Mouse (Mus musculus) frontal cortex, adult 2 months (tissue): ENCODE data around the gene Stard3. TPM values are rescaled to one million over a fixed set of nuclear protein-coding genes. Genes with fewer than 3 reads are reported as not detected.

Experiments
- DNase-seq, 2 experiments: peaks; one replicate each; pipeline ENCODE4 v3.0.0; 2022; ENCODE audit warnings: low spot score in 1 of 2; ENCODE audit errors: extremely low spot score in 1 of 2
- polyA plus RNA-seq: library from polyadenylated mRNA; depleted of rRNA; stranded (reverse); fragments of >200 nt; gene quantifications from 2 replicates; pipeline ENCODE4 v1.2.3, GENCODE M21; 2012; rRNA removed

Gene Stard3
- 52.3 and 59.1 TPM in 2 replicates for polyA plus RNA-seq

DNA sequence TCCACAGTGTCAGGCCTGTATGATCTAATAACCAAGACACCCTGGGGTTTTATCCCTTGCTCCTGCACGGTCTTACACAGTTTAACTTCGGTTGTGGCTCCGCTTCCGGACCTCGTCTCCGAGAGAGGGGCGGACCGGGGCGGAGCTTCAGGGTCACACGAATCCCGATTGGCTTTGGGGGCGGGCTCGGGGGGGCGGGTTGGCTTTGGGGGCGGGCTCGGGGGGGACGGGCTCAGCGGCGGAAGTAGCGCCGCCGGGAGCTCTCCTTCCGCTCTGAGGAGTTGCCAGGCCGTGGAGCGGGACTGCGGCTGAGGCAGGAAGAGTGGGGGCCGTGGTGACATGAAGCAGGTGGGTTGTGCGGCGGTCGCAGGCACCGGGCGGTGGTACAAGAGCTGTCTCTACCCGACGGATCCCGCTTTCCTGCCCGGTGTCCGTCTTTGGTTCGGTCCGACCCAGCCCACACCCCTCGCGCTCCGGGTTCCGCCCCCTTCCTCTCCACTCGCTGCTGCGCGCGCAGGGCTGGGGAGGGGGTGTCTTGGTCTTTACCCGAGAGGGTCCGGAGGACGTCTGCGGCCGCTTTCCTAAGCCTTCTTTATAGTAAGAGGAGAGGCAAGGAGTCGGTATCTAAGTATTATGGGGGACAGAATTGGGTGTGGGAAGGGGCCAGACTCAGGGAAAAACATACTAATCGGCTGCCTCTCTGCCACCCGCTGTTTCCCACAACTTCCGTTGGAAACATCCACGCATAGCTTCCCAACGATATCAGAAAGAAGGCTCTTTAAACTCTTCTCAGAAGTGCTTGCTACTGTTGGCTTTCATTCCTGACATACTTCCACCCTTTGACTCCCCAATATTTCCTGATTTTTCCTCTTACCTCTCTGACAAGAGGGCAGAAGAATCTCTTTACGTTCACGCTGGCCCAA lies at the start of gene Stard3:
Gene Stard3 (plus strand): TSS at position 208 of the 923 bp plus-strand sequence.
- peak; percentile 46 to 85 for DNase-seq

DNA sequence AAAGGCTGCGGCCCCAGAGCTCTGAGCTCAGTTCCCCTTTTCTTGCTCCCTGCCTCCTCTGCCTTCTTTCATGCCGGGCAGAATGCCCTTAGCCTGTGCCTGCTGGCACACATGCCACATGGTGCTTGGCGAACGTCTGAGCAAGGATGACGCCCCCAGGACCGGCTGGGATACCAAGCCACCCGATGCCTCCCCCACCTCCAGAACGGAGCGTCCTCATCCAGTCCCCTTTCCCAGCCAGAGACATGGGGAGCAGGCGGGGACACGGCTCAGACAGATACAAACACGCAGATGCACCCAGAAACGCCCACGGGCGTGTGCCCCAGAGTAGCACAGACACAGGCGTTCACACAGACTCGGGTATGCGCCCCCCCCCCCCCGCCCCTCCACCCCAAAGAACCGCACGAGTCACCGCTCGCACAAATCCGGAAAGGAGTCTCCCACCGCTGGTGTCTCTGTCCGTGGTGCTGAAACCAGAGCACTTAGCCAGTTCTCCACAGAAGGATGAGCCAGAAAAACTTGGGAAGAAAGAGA lies 44.3 kb upstream of the Stard3 start:
- peak; percentile 58 to 70 for DNase-seq

DNA sequence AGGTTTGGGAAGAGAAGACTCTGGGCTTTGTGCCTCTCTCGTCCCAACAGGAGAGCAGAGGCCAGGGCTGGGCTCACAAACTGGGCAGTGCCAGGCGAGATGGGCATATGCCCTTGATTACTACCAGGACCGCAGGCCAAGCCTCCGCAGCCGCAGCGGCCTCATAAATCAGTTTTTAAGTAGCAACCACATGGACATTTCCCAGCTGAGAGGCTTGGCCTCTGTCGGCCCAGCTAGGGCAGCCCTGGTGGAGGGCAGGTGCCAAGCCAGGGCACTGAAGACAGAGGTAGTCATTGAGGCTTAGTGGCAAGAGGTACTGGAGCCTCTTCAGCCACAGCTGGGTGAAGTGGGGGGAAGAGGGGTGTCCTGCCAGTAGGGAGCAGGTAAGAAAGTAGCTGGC lies 40.7 kb upstream of the Stard3 start:
- DNase-seq, result no peak

DNA sequence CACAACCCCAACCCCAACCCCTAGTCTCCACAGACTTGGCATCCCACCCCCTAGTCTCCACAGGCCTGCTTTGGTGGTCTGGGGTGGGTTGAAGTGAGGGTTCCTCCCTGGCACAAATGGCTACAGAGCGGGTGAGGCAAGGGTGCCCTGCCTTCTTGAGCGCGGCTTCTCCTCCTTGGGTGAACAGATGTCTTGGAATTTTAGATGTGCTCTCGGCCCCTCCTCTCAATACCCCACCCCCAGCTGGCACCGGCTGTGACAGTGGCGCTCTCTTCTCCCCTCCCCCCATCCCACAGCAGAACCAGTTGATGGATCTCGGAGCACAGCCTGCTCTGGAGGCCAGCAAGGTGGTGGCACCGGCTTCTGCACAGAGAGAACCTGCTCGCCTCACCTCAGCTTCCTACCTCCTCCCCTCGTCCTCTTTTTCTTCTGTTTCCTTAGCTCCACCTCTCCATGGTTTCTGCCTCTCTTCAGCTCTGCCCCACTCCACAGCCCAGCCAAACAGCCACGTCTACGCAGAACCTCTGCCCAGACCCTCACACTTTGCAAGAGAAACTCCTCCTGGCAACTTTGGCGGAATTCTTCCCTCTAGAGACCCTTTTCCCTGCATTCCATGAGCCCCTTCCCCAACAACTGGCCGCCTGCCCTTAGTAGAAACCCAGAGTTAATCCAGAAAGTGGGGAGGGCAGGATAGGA lies 39.6 kb upstream of the Stard3 start:
- no peak for DNase-seq

DNA sequence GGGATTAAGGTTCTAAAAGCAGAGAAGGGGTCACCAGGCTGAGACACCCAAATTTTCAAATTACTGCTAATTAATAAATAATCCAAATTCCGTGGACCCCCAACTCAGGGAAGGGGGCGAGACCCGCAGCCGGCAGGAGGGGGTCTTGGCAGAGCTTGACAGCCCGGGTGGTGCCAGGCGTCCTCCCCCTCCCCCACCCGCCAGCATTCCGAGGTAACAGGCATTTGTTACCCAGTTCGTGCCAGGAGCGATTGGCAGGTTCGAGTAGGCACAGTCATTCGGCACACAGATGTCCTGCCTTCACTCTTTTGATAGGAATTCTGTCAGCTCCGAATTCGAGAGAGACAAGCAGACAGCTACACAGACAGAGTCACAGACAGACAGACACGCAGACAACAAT lies 39.0 kb upstream of the Stard3 start:
- no peak for DNase-seq

DNA sequence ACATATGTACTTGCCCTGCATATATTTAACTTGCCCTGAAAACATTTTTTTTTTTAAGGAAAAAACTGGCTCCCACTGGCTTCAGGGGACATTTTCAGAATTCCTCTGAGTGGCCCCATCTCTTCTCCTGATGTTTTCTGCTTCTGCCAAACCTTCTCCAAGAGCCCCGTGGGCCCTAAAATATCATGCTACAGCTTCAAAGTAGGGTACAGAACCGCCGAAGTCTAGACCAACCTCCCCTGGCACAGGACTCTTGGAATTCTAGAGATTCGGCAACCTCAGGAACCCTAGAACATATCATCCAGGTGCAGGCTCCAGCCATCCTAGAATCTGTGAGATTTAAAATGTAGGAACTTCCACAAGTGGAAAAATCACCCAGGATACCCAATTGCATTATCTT lies 38.6 kb upstream of the Stard3 start:
- no peak for DNase-seq

DNA sequence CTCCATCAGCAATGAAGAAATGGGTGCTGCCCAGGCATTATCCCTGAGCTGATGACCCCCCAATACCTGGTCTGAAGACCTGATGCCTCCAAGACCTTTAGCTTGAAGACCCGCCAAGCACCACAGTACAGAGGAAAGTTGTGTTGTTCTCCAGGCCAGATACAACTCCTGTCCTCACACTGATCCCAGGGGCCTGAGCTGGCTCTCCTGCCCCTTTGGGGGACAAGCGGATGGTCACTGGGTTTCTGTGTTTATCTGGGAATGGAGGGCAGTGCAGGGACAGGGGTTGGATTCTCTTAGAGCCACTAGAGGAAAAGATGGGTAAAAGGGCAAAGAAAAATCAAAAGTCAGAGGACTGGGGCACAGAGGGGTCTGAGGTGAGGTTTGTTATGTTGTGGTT lies 38.2 kb upstream of the Stard3 start:
- no peak for DNase-seq

DNA sequence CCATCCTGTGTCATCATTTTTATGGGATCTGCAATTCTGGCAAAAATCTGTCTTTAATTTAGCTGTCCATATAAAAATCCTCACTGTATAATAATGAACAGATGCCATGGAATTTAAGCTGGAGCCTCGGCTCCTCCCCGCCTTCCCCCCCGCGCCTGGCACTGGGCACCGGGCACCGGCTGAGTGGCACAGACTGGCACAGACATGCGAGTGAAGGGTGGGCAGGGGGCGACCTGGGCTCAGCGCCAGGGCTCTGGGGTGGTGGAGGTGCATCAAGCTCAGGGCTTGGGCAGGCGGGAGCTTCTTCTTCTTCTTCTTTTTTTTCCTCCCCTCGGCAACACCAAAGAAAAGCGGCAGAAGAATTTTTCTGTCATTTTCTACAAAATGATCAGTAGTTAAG lies 37.8 kb upstream of the Stard3 start:
- DNase-seq, result no peak

DNA sequence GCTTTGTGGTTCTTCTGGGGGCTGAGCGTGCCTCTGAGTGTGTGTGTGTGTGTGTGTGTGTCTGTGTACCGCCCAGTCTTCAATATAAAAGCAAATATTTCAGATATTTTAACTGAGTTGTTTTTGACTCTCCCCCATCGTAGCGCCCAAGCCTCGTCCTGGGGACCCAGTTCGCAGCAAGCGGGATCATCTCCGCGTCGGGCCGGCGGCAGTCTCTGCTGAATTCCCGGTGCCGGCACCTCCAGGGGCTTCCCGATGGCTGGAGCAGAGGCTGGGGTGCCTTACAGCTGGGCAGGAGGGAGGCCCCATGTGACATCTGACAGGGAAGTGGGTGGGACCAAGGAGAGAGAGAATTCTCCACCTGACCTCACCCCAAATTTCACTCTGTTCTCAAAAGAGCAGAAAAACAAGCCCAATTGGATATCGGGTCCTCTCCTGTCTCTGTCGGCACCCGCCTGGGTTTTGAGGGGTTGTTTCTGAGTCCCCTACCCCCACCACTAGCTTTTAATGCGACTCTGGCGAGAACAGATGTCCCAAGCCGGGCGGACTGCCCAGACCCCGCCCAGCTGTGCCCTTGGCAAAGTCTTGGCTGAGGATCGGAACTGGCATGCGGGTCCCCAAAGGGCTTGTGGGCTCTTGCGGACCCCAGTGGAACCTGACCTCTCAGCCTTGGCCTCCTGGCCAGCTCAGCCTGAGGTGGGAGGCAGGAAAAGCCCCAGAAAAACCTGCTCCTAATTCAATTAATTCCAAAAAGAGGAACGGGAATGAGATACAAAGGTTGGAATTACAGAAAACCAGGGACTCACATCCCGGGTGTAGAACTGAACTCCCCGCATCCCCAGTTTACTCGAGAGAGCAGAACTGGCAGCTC lies 37.1 kb upstream of the Stard3 start:
- no peak for DNase-seq

DNA sequence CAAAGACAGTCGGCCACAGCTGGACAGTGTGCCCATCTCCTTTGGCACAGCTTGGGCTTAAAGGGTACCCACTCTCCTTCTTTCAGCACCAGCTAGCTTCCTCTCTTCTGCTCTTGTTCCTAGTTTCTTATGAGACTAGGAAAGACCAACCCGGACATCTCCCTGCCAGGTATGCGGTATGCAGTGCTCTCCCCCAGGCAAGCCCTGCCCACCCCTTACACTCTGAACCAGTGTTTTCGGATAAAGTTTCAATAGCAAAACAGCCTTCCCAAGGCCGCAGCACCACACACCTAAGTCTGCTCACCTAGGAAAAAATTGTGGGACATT lies 36.5 kb upstream of the Stard3 start:
- no peak for DNase-seq

DNA sequence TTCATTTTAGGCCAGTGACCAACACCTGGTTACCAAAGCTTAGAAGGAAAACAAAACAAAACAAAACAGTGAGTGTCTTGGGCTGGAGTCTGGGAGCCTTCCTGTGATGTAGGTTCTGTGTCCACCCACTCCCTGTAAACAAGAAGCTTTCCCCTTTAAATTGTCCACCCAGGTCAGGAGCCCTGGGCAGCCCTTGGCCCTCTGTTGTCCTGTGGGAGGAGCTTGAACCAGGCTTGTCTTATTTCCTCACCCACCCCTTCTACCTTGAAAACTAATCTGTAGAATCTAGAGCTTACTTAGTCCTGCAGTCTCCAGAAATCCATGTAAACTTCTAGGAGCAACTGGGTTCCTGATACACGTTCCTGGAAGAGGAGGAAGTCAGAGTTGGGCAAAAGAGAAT lies 36.0 kb upstream of the Stard3 start:
- DNase-seq, result no peak

DNA sequence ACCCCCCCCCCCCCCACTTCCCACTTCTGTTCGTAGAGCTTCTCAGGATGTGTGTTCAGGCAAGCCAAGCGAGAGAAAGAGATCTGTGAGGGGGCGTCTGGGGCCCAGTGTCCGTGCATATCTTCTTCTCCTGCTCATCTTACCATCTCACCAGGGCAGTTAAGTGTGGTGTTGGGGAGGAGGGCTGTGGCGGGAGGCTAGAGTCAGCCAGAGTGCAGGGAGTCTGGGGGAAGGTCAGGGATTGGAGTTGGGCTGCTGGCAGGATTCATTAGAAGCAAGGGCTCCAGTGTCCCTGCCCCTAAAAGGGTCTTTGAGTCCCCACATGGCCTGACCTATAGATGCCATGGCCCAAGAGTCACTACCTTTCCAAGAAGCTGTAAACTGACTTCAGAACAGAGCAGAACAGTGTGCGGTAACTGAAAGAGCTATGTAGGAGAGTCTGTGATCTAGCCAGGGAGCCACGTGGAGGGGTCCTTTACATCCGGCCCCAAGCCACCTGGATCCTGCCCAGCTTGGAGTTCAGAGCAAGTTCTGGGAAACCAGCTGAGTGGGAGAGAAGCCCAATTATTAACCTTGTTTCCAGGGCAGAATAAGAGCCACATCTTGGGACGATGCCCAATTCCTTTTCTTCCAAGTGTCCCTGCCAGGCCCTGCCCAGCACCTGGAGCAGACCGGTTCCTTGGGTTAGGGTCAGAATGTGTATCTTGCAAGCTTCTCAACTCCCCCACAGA lies 34.9 kb upstream of the Stard3 start:
- DNase-seq, result no peak

DNA sequence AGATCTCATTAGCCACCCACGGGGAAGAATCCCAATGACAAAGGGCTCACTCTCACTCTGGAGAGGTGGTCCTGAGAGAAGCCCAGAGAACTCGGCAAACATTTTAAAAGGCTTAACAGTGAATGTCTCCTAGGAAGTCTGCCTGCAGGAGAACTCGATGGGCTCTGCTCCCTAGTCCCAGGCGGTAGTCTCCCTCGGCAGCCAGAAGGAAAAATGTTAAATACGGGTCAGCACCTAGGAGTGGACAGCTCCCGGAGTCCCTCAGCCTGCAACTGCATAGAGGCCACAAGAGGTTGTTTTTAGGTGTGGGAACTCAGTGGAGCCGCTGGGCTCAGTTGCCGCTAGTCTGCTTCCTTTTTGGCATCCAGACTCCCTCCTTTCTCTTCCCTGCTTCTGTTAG lies 34.2 kb upstream of the Stard3 start:
- no peak for DNase-seq

DNA sequence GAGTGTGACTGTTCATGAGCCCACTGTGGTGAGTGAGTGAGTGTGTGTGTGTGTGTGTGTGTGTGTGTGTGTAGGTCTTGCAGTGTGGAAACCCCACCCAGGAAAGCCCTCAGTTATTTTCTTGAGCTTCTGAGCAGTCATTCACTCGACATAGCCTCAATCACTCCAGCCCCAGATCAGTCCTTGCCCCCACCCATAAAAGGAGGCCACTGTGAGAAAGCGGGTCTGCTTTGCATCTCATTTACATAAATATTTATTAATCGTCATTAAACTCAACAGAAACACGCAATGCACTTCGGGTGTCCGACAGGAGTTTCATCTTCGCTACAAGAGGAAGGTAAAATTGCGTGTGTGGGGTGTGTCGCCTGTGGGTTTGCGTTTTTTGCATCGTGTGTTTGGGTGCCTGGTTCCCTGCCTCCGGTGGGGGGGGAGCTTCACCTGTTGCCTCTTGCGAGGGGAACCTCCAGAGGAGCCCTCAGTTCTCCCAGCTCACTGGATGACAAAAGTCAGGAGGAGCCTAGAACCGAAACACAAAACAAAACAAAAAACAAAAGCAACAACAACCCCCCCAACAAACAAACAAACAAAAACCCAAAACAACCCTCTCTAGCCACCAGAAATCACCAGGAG lies 32.9 kb upstream of the Stard3 start:
- no peak for DNase-seq

DNA sequence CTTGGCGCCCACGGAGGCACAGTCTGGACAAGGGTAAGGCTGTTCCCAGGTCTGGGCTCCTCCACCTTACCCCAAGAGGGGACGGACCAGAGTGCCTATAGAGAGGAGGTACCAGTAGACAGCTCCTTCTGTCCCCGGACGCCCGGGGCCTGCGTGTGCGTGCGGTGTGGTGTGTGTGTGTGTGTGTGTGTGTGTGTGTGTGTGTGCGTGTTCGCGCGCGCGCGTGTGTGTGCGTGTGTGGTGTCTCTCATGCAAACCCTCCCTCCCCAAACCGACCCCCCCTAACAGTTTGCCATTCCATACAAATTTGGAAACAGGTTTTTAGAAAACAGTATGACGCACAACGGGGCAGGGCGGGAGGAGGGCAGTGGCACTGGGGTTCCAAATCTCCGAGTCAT lies 32.3 kb upstream of the Stard3 start:
- DNase-seq, result no peak

DNA sequence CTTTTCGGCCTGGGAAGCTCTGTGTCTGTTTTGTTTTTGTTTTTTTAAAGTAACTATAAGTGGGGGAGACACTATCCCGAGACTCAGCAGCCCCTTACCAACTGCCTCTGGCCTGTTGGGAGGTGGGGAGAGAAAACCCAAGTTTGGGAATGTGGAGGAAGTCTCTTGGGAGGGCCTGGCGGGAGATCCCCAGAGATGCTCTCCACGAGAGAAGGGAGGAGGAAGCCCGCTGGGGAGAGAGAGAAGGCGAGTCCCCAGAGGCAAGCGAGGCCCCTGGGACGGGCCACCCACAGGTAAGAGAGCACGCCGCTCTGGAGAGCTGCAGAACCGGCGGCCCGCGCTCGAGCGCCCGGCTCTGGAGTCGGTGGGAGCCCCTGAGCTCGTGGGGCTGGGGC lies 31.4 kb upstream of the Stard3 start:
- DNase-seq, result no peak

DNA sequence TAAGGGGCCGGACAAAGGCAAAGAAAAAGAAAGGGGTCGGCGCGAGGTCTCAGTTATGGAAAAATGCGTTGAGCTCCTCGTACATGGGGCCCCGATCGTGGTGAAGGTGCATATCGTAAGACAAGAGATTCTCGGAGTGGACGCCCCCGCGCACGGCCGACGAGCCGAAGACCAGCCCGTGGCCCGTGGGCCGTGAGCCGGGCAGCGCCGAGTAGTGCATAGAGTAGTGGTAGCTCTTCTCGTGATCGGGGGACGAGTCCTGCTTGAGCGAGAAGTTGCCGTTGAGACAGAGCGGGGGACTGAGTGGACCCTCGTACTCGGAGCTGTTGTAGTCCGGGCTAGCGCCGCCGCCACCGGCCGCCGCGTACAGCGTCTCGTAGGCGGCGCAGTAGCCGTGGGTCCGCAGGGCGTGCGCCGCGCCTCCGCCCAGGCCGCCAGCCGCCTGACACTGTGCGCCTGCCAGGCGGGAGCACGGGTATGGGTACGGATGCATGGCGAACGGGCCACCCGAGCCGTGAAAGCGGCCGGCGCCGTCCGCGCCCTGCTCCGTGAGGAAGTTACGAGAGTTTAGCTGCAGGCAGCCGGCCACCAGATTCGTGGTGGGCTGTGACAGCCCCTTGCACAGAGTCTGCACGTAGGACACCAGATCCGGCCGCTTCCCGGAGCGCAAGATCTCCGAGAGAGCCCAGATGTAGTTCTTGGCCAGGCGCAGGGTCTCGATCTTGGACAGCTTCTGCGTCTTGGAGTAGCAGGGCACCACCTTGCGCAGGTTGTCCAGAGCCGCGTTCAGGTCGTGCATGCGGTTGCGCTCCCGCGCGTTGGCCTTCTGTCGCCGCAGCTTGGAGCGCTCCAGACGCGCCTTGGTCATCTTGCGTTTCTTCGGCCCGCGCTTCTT lies 30.8 kb upstream of the Stard3 start:
- DNase-seq, result no peak

DNA sequence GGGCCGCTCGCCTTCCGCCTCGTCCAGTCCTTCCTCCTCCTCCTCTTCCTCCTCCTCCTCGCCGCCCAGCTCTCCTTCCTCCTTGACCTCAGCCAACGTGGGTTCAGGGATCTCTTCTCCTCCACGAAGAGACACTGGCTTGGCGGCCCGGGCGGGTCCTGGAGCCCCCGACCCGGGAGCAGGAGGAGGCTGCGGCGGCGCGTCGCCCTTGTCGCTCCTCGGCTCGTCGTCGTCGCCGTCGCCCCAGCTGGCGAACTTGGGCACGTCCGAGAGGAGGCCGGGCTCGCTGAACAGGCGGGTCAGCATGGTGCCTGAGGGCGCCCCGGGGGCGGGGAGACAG lies 30.2 kb upstream of the Stard3 start:
- no peak for DNase-seq
